Mouse (Mus musculus) cerebellum, adult 2 months (tissue): ENCODE data around the gene Carns1.
"Not testable (repeated sequence)": the region's sequence is repeated elsewhere in the genome, so short reads cannot be mapped to it uniquely, and the experiment has no call there.

ENCODE experiments used
- CTCF ChIP-seq: fragments of 200-500 bp; IDR thresholded peaks from 2 replicates; pipeline ENCODE4 v1.5.1; 2011; ENCODE audit warnings: low read depth, mild to moderate bottlenecking, control low read depth, low read length, moderate library complexity, borderline replicate concordance; ENCODE audit not compliant: insufficient read depth
- POLR2A ChIP-seq: fragments of 200-500 bp; IDR thresholded peaks from 2 replicates; pipeline ENCODE4 v1.6.1; 2011; ENCODE audit warnings: low read length, control low read depth, borderline replicate concordance; ENCODE audit not compliant: insufficient read depth

DNA sequence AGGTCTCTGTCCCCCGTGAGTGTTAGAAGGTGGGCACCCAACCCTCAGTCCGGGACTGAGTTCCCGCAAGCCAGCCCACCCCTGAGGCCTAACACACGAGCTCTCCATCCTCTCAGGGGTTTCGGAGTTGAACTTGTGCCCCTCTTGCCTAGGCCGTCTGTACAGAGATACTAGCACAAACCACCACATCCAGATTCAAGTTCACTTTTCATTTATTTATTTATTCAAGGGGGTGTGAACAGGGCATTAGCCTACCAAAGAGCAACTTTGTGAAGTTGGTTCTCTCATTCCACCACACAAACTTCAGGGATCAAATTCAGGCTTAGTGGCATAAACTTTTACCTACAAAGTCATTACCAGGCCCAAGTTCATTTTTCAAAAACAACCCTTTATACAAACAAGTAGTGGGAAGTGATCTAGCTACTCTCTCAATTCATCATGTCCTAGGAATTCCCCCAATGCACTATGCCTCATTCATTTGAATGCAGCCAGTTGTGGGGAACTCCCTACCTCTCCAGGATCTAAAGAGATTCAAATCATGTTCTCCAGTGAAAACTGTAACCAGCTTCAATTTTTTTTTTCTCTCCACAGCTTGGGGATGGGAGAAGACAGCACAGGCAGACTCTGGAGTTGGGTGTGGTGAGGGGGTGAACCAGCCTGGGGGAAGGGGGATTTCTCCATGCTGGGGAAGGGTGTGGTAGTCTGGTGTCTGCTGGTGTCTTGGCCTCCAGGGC lies 39.9 kb downstream of the Carns1 start:
- TF ChIP-seq CTCF, POLR2A: not testable (repeated sequence)
